Mouse (Mus musculus): ENCODE measurements at regions not wholly inside any gene's neighbourhood (a gene's known extent, or its start where the extent isn't known, plus 50 kb on each side); places are given as distances from the start of the nearest gene placed in this dataset.
"Not testable (repeated sequence)": the region's sequence is repeated elsewhere in the genome, so short reads cannot be mapped to it uniquely, and the experiment has no call there.

DNA sequence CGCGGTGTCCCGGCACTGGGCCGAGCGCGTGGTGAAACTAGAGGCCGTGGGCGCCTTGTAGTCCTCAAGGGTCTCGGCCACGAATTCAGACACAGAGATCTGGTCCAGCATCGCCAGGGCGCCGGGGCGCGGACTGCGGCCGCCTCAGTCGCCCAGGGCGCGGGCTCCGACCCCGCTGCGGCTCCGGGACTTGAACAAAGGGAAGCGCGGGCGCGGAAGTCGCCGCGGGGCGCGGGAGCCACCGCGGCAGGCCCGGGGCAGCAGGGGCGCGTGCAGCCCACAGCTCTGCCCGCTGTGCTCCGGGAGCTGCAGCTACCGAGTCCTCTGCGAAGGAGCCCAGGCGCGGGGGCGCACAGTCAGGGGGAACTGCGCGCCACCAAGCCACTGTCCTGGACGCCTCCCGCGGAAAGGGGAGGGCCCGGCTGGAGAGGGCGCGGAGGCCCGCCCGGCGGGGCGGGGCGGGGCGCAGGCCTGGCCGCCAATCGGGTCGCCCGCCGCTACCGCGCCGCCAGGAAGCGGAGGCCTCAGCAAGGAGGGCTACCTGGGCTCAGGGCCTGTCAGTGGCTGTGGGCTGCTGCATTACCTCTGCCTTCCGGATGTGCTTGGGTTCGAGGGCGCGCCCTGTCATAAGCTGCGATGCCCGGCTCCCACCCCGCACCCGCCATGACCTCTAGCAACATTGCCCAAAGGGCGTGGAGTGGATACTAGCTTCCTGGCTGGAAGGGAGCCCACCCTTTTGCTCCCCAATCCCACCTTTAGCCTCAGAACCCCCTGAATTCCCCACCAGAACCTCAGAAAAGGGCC is 155.2 kb upstream of the 9030624G23Rik start:
- DNase-seq (ENCODE audit: low spot score): peak; percentile 18
- H3K9ac ChIP-seq (ENCODE audit: low read depth, low read length): peak overlapping the region; percentile 62
- H3K36me3 ChIP-seq (ENCODE audit: insufficient read depth, low read length); H3K27me3 ChIP-seq (ENCODE audit: insufficient read depth, low read length); H3K4me1 ChIP-seq (replicated peaks; ENCODE audit: insufficient read depth, low read length); H3K9me3 ChIP-seq (replicated peaks; ENCODE audit: low read length); ATAC-seq (replicated peaks; ENCODE audit: low FRiP score, low read depth): not testable (repeated sequence)
- peak overlapping the region; percentile 19; the same call in 1 of the 2 replicates for H3K27ac ChIP-seq
- peak overlapping the region; percentile 61 for H3K4me2 ChIP-seq (ENCODE audit: low read length)
- under 1% methylated on average over 57 of the region's 77 CpGs for WGBS
- H3K4me3 ChIP-seq (replicated peaks; ENCODE audit: low read depth, low read length): peak overlapping the region; percentile 51

Measured in kidney, postnatal 0 days (tissue).